Mouse (Mus musculus) liver, adult (tissue): ENCODE measurements around the gene Kctd18.

Experiments
- GATA4 ChIP-seq: IDR thresholded peaks from 2 replicates; pipeline ENCODE4 v1.6.1; 2014; ENCODE audit warnings: mild to moderate bottlenecking, low read length; ENCODE audit not compliant: insufficient replicate concordance

The Kctd18 gene

DNA sequence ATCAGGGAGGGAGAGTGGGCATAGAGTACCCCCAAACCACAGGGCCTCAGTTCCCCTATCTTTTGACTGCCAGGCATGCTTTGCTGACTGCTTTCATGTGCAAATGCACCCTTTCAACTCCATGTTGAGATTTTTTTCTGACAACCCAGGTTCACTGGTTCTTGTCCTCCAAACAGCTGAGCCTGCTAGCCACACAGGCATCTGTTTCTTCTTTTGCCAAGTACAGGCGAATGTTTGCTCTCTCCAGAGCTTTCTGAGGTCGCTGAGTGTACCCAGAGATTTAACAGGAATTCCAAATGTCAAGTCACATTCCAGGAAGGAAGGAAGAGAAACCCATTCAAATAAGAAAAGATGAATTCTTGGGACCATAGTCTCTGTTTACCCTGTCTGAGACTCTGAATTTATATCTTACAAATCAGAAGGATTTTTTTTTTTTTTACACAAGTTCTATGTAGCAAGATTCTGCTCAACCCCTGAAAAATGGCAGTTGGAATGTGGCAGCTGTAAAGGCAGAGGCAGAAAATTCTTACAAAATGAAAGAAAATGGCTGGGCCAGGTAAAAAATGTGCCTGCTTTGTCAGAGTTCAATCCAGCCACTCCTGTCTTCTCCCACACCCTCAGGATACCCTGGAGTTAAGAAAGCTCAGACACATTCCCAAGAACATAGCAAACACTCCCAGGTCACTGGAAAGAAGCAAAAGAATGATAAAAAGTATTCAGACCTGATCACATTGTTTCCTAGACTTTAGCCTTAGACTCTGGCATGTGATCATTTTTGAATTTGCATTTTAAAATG lies 71.0 kb downstream of the Kctd18 start:
- TF ChIP-seq GATA4 = no peak

GRCm38 (mm10) chr1:57942215-57942614 lies 76.5 kb downstream of the Kctd18 start:
- no peak for TF ChIP-seq GATA4

- no peak for TF ChIP-seq GATA4
Measured at GRCm38 (mm10) chr1:57941734-57942133, 77.0 kb downstream of the Kctd18 start.

DNA sequence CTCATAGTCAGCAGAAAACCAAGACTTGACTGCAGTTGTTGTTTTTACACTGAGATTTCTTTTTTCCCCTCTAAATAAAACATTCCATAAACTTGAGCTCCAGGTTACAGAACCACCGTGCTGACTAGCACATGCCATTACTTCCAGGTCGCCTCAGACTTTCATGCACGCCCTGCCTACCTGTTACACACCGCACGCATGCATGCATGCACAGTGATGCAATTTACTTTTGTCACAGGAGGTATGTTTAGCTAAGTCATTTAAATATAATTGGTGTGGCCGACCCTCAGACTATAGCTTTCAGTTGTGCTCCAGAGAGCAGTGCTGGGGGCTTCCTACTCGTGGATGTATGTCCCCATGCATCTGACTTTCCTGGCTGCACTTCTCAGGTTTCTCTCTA lies 77.7 kb downstream of the Kctd18 start:
- TF ChIP-seq GATA4 = no peak

DNA sequence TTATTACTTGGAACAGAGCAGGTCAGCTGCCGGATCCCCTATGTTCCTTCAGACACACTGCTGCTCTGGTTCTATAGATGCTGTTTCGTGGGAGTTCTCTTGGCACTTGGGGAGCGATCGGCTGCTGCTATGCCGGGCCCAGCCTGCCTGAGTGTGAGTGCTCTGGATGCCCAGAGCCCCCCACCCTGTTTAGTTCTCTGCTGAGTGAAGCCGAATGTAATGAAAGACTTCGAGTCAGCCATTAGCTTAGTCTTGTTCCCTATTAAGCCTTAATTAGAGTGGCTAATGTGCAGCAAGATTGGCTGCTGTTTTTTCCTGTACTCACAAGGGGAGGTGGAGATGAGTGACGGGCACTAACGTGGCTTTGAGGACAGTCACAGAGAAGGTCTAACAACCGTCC lies 78.1 kb downstream of the Kctd18 start:
- no peak for TF ChIP-seq GATA4

- TF ChIP-seq GATA4 = no peak
Measured at GRCm38 (mm10) chr1:57934287-57934686, 84.5 kb downstream of the Kctd18 start.

GRCm38 (mm10) chr1:57918567-57918966 lies 100.2 kb downstream of the Kctd18 start:
- no peak for TF ChIP-seq GATA4

- TF ChIP-seq GATA4 = no peak
Measured at GRCm38 (mm10) chr1:57917342-57917741, 101.4 kb downstream of the Kctd18 start.

- TF ChIP-seq GATA4 = no peak
Measured at GRCm38 (mm10) chr1:57911561-57911960, 107.2 kb downstream of the Kctd18 start.

DNA sequence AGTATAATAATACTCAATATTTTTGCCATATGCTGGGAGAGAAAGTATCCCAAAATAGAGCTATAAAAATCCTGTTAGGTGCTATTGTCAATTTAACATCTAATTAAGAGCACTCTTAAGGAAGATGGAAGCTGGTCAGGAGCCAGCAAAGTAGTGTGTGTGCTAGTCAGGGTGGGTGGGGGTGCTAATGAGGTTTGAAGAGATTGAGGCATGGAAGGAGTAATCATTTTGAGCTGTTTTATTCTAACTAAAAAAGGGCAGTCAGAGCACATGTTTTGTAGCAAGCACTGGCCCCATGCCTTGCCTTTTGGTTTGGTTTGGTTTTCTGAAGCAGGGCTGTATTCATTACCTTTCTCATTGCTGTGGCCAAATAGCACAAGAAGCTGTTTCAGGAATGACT lies 112.4 kb downstream of the Kctd18 start:
- no peak for TF ChIP-seq GATA4

GRCm38 (mm10) chr1:57905912-57906311 lies 112.8 kb downstream of the Kctd18 start:
- TF ChIP-seq GATA4 = no peak
